Mouse (Mus musculus): ENCODE data around the gene Tdp2.
"Not testable (repeated sequence)": the region's sequence is repeated elsewhere in the genome, so short reads cannot be mapped to it uniquely, and the experiment has no call there.

Gene Tdp2

DNA sequence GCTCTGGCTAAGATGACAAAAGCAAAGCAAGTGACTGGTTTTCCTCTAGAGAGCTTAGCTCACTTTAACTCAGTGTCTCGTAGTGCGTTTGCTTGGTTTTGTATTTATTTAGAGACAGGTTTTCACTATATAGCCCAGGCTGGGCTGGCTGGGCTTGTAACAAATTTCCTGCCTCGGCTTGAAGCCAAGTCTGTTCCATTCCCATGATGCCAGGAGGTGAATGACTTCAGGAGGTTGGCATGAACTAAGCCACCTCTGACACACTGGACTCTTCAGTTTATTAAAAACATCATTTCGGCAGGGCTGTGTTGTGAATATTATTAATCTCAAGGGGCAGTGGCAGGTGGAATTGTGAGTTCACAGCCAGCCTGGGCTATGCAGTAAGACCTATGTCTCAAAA is 5.9 kb upstream of the Tdp2 start:
- DNase-seq: no peak

DNA sequence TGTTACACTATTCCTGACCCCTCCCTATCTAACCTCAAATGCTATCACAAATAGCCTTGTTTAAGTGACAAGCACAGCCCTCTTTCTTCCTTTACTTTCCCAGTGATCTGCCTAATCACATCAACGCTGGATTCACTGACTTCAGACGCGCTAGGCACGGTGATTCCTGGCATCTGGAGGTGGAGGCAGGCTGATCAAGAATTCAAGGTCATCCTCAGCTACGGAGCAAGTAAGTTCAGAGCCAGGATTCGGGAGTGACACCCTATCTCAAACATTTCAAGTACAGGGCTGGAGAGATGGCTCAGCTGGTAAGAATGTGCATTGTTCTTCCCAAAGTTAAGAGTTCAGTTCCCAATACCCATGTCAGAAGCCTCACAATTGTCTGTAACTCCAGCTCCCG is 5.4 kb upstream of the Tdp2 start:
- no peak for DNase-seq

DNA sequence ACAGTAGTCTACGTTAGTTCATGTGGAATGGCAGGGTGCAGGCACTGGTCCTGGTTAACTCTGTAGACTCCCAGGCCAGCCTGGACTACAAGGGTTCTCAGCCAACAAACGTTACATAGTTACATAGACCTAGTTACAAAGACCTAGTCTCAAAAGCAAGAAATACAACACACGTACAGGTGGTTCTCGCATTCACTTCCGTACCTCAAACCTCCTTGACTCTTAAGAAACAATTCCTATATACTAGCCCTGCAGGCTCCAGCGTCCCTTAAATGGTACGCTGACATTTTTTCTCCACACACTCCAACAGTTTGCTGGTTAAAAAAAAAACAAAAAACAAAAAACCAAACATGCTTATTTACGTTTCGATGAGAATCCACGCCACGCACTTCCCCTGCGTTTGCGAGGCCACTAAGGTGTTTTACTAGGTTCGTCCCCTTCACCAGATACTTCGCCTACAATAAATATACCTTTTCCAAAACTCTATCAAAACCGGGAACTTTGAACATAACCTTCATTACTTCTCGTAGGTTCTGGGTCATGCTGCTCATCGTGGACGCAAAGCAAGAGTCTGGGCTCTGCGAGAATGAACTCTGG is 625 bp upstream of the Tdp2 start:
- DNase-seq: no peak

DNA sequence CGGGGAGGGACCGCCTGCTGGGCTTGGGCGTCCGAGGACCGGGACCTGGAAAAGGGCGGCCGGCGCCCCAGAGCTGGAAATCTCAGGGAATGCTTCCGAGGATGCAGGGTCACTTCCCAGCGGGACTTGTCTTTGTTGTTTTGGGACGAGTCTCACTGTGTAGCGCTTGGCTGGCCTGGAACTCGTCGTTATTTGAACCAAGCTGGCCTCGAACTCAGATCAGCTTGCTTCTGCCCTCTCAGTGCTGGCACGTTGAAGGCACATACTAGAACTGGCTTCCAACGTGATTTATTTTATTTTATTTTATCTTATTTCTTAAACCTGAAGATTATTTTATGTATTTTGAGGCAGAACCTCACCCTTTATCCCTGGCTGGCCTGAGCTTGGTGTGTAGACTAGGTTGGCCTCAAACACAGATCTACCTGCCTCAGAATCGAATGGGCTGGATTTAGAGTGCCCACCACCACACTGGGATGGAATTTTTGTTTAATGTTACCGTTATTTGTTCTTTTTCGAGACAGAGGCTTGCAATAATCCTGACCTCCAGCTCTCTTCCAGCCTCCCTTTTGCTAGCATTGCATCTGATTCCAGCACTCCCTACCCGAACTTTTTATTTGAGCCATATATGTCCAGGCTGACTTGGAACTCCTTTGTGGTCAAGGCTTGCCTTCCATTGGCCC is 792 bp downstream of the Tdp2 start:
- no peak for DNase-seq

DNA sequence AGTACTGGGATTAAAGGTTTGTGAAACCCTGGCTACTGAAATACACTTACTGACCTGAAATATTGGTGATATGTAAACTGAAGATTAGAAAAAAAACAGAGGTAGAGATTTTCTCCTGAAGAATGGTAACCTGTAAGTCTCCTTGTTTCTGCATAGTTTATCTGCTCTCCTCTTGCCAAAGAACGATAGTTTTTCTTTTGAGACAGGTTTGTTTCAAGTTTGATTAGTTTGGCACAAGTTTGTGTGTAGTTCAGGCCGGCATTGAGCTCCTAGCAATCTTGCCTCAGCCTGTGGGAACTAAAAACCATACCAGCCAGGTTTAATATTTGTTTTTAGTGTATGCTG is 1.3 kb downstream of the Tdp2 start:
- no peak for DNase-seq

DNA sequence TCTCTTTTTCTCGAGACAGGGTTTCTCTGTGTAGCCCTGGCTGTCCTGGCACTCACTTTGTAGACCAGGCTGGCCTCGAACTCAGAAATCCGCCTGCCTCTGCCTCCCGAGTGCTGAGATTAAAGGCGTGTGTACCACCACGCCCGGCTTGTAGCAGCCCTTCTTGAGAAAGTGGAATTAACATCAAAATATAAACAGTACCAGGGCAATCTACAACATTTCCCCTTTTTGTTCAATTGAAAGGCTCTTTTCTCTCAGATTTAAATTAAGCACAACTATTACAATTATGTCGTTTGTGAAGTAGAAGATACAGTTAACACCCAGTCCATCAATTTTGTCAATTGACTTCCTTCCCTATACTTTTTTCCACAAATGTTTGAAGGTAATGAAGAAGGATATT is 6.3 kb downstream of the Tdp2 start:
- not testable (repeated sequence) for DNase-seq

DNA sequence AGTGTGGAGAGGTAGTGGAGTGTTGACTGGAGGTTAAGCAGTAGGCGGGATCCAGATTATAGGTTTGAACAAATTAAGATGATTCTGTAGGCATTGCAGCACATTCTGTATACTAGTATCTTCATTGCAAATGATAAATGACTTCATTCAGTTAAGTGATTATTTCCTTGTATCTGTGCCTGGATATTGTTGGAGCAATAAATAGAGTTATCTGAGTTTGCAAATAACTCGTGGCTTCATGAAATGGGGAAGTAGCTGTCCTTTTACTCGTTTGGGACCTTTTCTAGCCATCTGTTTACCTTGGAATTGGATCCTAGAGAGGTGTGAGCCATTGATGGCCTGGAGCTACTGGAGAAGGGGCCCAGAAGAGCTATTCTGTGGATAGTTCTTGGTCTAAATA is 8.4 kb downstream of the Tdp2 start:
- no peak for DNase-seq

DNA sequence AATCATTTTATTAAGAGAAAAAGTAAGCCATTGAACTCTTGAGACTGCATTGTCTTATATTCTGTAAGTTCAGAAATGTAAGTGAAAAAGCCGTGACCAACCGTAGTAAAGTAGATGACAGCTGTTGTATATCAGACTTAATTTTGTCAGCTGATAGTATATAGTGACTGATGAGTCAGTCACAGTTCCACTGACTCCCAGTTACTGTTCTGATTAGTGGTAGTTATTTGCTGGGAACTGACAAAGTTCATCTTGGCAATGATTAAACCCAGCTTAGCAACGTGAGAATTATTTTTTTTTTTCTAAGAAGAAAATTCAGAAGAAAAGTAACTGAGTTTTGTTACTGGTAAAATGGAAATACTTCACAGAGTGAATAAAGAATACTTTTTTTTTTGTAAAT is 10.2 kb downstream of the Tdp2 start:
- DNase-seq: no peak

DNA sequence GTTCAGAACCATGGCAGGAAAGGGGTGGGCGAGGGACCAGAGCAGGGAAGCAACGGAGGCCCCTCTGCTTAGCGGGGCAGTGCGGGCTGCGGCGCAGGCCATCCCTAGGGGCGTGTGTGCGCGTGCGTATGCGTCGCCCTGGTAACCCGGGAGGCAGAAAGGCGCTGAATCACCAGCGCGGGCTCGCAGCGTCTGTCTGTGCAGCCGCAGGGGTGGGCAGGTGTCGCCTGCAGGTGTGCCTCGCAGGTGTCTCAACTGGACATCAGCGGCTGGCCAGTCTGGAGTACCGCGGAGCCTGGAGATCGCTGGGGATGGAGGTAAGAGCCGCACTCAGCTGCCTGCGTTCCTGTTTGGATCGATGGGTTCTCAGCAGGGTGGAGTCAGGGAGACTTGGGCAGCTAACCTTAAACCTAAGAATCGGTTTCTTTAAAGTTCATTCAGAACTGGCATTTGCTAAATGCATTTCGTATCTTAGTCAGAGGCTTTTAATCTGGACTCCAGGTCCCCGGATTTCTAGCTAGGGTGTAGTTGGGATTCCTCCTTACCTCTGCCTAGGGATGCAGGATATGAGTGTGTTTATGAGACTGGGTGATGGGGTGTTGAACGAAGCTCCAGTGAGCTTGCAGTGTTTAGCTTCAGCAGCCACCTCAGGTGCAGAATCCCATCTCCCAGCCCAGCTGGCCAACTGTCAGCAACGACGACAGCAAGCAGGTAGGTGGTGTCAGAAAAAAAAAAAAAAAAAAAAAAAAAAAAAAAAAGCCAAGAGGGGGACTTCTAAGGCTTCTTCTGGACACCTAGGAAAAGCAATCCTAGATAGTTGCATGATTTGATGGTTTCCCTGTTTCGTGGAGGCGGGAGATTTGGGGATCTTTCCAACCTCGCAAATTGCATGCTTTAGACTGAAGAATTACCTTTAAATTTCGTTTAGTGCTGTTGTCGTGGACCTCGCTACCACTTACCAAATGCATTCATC is 13.8 kb downstream of the Tdp2 start, which contains the start of gene D130043K22Rik:
D130043K22Rik (plus strand) TSS at position 153 of the 973 bp plus-strand sequence.
- DNase-seq: peak; percentile 67

DNA sequence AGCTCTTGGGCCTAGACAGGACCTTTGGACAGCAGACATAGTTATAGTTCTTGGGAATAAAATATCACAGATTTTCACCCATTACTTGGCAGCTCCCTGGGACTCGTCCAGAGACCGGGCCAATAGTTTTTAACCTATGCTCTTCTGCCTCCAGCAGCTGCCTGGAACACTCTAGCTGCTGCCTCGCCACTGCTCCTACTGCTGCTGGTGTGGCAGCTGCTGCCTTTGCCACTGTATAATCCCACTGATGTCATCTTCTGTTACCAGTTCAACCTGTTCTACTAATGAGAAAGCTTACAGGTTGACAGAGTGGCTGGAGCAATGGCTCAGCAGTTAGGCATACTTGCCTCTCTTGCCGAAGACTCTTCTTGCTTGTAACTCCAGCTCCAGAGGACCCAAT is 17.8 kb downstream of the Tdp2 start:
- no peak for DNase-seq

DNA sequence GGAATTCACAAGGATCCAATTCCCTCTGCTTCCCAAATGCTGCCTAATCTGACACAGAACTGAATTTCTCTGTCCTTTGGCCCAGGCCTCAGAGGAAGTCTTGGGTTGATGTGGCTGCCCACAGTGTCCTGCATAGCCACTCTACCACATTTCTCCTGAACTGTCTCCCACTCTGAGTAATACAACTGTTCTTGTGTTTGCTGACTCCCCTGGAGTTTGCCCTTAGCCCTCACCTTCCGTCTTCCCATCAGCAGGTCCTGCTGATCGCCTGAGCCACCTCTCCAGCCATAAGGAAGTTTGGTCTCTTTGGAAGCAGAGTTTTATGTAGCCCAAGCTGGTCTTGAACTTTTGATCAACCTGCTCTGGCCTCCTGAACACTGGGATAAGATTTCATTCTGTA is 20.5 kb downstream of the Tdp2 start:
- DNase-seq: no peak

DNA sequence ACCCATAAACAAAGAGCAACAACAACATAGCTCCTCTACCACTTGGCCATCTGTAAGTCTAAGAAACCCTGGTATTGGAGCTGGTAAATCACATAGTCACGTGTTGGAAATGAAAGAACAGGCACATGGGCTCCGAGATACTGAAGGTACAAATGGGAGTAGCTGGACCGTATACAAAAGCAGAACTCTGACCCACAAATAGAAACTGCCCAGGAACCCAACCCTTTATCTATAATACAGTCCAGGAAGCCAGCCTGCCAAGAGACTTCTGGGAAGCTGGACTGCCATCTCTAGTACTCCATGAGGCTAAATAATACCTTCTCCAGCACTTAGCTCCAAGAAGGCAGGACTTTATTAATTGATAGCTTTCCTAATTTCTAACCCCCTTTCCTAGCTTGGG is 21.1 kb downstream of the Tdp2 start:
- DNase-seq: no peak

DNA sequence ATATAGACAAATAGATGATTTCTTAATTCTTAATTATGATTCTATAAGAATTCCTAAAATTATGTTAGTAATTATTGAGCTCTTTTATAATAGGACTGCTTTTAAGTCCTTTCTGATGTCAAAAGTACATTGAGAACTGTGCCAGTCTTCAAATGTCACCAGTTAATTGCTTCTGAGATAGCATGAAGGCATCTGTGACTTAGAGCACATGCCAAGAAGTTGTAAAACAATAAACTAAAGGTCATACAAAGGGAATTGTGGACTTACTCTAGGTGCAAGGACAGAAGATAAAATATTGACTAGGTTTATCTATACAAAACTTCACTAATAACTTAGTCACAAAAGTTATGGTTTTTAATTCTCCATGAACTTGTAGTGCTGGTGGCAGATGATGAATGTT is 27.6 kb downstream of the Tdp2 start:
- DNase-seq: no peak

DNA sequence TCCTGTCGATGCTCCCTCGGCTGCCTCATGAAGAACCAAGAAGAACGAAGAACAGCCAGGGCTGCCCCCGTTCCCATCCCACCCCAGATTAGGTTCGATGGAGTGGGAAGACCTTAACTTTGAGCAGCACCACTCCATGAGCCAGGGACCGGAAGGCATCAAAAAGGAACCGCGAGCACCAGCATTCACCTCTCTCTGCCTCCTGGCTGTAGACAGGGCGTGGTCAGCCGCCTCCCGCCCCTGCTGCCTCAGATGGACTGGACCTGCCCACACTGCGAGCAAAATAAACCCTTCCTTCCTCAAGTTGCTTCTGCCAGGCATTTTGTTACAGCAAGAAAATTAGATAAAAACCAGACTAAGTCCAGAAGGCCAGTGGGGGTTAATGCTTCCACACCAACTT is 29.6 kb downstream of the Tdp2 start:
- peak; percentile 18 for DNase-seq

DNA sequence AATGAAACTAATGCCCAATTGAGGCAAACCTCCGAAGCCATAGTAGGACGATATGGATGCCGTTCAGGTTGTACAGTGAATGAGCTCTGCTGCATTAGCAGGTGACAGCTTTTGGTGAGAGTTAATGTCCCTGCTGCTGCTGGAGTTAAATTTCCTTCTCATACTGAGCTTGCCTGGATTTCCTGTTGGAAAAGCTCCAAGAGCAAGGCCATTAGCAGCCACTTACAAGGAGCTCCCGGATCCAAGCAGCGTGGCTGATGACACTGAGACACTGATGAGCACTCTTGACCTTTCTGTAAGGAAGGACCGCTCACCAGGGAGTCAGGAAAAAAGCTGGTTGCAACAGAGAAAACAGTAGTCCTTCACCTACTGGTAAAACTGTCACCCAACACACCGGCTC is 30.5 kb downstream of the Tdp2 start:
- DNase-seq: no peak

DNA sequence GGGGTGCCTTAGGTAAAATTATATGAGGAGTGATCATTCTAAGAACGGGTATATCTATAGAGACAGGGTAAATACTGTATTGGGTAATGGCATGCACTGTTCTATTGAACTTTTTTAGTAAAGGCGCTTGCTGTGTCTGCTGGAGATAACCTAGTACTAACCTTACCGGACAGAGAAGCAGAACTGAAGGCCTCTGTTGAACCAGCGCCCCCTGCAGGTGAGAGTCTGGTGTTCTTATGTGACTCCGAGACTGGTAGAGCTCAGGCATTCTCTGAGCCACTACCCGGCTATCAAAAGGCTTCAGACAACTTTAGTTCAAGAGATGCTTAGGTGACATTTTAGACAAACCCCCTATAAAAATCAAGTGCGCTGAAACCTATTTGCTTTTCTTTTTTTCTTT is 31.0 kb downstream of the Tdp2 start:
- DNase-seq: peak; percentile 88

DNA sequence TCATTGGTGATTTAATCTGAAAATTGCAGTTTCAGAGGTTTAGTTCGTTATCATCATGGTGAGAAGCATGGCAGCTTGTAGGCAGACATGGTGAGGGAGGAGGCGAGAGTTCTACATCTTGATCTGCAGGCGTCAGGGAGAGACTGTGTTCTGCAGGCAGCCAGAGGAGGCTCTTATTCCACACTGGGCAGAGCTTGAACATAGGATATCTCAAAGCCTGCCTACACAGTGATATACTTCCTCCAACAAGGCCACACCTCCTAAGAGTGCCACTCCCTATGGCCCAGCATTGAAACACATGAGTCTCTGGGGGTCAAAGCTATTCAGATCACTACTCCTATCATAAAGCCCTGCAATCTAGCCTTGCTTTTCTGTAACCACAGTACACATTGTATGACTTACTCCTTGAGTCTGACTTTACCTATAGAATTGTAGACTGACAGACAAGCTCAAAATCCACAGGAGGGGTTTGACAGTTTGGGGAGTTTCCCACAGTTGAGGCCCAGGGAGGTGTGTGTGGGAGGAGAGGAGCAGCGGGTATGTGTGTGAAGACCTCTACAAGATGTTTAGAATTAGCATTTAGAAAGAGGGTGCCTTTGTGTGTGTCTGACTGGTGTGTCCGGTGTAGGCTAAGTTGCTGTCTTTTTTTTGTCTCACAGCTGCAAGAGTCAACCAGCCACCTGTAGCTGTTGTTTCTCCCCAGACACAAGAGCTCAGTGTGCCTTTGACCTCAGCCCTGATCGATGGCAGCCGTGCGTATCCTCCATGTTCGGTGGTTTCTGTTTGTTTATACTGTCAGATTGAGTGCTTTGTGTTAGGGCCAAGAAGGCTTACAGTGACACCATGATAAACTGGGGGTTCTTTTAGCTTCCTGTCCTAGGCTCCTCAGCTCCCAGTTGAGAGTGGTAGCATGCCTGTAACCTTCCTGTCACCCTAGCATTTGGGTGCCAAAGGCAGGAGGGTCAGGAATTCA is 35.2 kb downstream of the Tdp2 start:
- DNase-seq: no peak

DNA sequence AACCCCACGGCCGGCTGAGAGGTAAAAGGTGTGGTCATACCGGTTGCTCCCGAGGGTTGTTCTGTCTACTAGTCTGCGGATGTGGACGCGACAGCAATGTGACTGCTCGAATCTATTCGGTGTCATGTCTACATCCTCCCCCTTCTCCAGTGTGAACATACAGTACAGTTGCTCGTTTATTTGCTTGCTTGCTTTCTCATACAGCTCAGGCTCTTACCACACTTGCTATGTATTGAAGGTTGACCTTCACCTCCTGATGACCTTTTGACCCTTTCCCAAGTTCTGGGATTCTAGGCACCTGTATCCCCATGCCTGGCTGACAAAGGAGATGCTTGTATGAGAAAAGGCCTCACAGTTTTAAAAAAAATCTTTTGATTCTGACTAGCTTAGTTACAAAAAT is 36.3 kb downstream of the Tdp2 start:
- DNase-seq: no peak

DNA sequence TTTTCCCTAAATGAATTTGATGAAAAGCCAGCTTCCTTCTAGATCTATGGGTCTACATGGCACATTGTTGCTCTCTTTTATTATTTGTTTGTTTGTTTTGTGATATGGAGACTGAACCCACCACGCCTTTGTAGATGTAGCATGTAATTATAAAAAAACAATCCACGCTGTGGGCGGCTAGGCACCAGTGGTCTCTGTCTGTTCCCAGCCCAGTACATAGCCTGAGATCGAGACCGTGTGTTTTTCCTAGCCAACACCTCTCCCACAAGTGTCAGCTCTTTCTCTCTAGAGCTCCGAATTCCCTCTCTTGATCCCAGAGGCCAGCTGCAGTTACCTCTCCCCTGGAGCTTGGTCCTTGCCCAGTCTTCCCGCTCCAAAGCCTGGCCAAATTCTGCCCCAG is 36.8 kb downstream of the Tdp2 start:
- no peak for DNase-seq

DNA sequence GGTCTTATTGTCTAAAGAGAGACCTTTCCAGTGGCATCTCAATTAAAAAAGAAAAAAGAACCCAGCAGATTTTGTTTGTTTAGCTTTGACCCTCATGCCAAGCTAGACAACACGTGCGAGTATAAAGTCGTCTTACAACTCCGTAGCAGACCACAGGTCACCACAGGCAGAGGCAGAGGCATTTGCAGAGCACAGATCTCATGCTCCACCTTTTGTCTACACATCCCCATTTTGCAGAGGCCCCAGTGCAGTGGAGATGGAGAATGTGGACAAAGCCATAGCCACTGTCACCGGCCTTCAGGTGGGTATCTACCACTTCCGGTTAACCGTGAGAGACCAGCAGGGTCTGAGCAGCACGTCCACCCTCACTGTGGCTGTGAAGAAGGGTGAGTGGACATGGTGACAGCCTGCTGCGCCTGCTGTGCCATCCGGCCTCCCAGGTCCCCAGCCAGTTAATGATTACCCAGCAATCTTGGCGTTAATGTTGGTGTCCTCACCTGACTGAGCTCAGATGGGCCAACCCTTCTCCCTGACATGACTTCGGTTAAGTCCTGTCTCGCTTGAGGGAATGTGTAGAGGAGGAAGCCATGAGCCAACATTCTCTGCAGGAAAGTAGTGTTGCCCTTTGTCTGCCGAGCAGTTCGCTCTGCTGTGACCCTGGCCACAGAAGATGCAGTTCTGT is 48.0 kb downstream of the Tdp2 start:
- no peak for DNase-seq

DNA sequence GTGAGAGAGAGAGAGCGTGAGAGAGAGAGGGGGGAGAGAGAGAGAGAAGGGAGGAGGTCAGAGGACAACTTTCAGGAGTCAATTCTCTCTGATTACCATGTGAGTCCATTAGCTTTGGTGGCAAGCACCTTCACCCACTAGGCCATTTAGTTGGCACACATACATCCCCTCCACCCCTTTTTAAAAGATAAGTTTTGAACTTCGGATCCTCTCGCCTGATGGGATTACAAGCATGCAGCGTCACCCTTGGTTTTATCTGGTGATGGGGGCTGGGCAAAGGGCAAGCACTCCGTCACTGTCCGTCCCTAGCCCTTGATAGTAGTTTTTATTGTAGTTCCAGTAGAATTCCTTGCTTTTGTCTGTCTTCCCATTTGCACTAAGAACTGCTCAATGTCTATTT is 48.7 kb downstream of the Tdp2 start:
- DNase-seq: no peak

DNA sequence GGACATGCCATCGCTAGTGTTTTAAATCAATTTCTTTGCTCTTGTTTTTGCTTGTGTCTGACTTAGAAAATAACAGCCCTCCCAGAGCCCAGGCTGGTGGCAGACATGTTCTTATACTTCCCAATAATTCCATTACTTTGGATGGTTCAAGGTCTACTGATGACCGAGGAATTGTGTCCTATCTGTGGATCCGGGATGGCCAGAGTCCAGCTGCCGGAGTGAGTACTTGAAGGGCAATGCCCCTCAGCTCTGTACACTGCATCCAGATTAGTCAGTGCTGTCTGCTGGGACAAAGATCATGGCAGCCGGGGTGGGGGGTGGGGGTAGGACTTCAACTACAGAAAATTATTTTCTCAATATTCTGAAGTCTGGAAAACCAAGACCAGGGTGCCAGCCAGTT is 49.2 kb downstream of the Tdp2 start:
- DNase-seq: no peak
